Mouse (Mus musculus) CH12.LX (cell line): ENCODE measurements around the gene Adam11. TPM values are rescaled to one million over a fixed set of nuclear protein-coding genes. Genes with fewer than 3 reads are reported as not detected.

Source experiments
- DNase-seq: peaks from one replicate; pipeline ENCODE4 v3.0.0-alpha.2; 2013; ENCODE audit errors: extremely low read depth
- H3K27ac ChIP-seq: 2 replicates; pipeline ENCODE4 v1.5.1; 2012; ENCODE audit warnings: low read depth, mild to moderate bottlenecking, control low read depth, moderate library complexity; ENCODE audit not compliant: insufficient read depth
- H3K27me3 ChIP-seq: replicated peaks from 2 replicates; pipeline ENCODE3; 2012; ENCODE audit warnings: inconsistent platforms
- H3K36me3 ChIP-seq, 2 experiments: replicated peaks in 1 of 2; 2 replicates each; pipeline versions ENCODE3 to v1.6.1; 2012; ENCODE audit warnings: inconsistent platforms in 1 of 2, low read length in 1 of 2, mild to moderate bottlenecking in 1 of 2, mixed read lengths in 1 of 2, moderate library complexity in 1 of 2; ENCODE audit not compliant: control insufficient read depth in 1 of 2, insufficient read depth in 1 of 2
- H3K4me1 ChIP-seq, 2 experiments: 2 replicates each; pipeline ENCODE4 v1.6.1; 2012; ENCODE audit warnings: inconsistent platforms in 1 of 2, moderate library complexity in 1 of 2; ENCODE audit not compliant: insufficient read depth in 2 of 2, control insufficient read depth in 1 of 2
- H3K4me2 ChIP-seq: 2 replicates; pipeline ENCODE4 v1.6.1; 2012; ENCODE audit warnings: low read depth, mild to moderate bottlenecking, control low read depth; ENCODE audit not compliant: poor library complexity, insufficient read depth, severe bottlenecking
- H3K4me3 ChIP-seq, 3 experiments: fragments of 150-350 bp in 1 of 3; sonication (generic) in 1 of 3; replicated peaks in 1 of 3; 2 replicates each; pipeline versions ENCODE3 to v1.5.1; 2011 to 2012; ENCODE audit warnings: low read depth in 2 of 3, low read length in 2 of 3, mild to moderate bottlenecking in 2 of 3, moderate library complexity in 2 of 3, control low read depth in 1 of 3, improper control_type of control experiment in 1 of 3, inconsistent platforms in 1 of 3, mixed read lengths in 1 of 3; ENCODE audit not compliant: poor library complexity in 1 of 3
- H3K79me2 ChIP-seq: replicated peaks from 2 replicates; pipeline ENCODE4 v1.6.1; 2012; ENCODE audit warnings: mild to moderate bottlenecking, moderate library complexity; ENCODE audit not compliant: control insufficient read depth, poor library complexity, insufficient read depth, severe bottlenecking; ENCODE audit errors: extremely low read depth
- H3K9ac ChIP-seq: 2 replicates; pipeline ENCODE4 v1.6.1; 2012; ENCODE audit warnings: low read depth, mild to moderate bottlenecking, control low read depth, moderate library complexity; ENCODE audit not compliant: insufficient read depth
- H3K9me3 ChIP-seq: replicated peaks from 2 replicates; pipeline ENCODE3; 2012; ENCODE audit warnings: low read length, inconsistent platforms, mixed read lengths
- BHLHE40 ChIP-seq: IDR thresholded peaks from 2 replicates; pipeline ENCODE4 v1.6.1; 2011; ENCODE audit warnings: mild to moderate bottlenecking, low read depth, low read length, improper control_type of control experiment
- CTCF ChIP-seq, 2 experiments: IDR thresholded peaks in 1 of 2; conservative IDR thresholded peaks in 1 of 2; 2 replicates each; pipeline ENCODE4 v1.5.1; 2011 to 2012; ENCODE audit warnings: low read depth in 2 of 2, low read length in 2 of 2, improper control_type of control experiment in 1 of 2, inconsistent platforms in 1 of 2, mild to moderate bottlenecking in 1 of 2, moderate library complexity in 1 of 2
- ELF1 ChIP-seq: IDR thresholded peaks from 2 replicates; pipeline ENCODE4 v1.6.1; 2014; ENCODE audit warnings: low read depth, mild to moderate bottlenecking, inconsistent platforms, low read length, improper control_type of control experiment
- EP300 ChIP-seq: IDR thresholded peaks from 2 replicates; pipeline ENCODE4 v1.6.1; 2011; ENCODE audit warnings: low read length, improper control_type of control experiment
- GABPA ChIP-seq: IDR thresholded peaks from 2 replicates; pipeline ENCODE4 v1.6.1; 2012; ENCODE audit warnings: low read depth, low read length, improper control_type of control experiment, inconsistent platforms; ENCODE audit not compliant: insufficient replicate concordance
- JUN ChIP-seq: IDR thresholded peaks from 2 replicates; pipeline ENCODE4 v1.6.1; 2011; ENCODE audit warnings: low read depth, mild to moderate bottlenecking, low read length, improper control_type of control experiment, moderate library complexity; ENCODE audit not compliant: insufficient read depth
- JUND ChIP-seq: conservative IDR thresholded peaks from 2 replicates; pipeline ENCODE4 v1.6.1; 2011; ENCODE audit warnings: low read depth, low read length, improper control_type of control experiment
- MAFK ChIP-seq: IDR thresholded peaks from 2 replicates; pipeline ENCODE4 v1.6.1; 2011; ENCODE audit warnings: low read length, improper control_type of control experiment; ENCODE audit not compliant: insufficient replicate concordance
- MXI1 ChIP-seq: IDR thresholded peaks from 2 replicates; pipeline ENCODE4 v1.6.1; 2011; ENCODE audit warnings: mild to moderate bottlenecking, low read depth, low read length, improper control_type of control experiment
- PAX5 ChIP-seq: IDR thresholded peaks from 2 replicates; pipeline ENCODE4 v1.6.1; 2012; ENCODE audit warnings: low read length, inconsistent platforms, mixed read lengths
- POLR2AphosphoS2 ChIP-seq: IDR thresholded peaks from 2 replicates; pipeline ENCODE4 v1.6.1; 2011; ENCODE audit warnings: low read depth, low read length, improper control_type of control experiment
- RAD21 ChIP-seq: IDR thresholded peaks from 2 replicates; pipeline ENCODE4 v1.6.1; 2011; ENCODE audit warnings: low read depth, mild to moderate bottlenecking, low read length, improper control_type of control experiment, moderate library complexity
- RCOR1 ChIP-seq: conservative IDR thresholded peaks from 2 replicates; pipeline ENCODE4 v1.6.1; 2012; ENCODE audit warnings: low read depth, mild to moderate bottlenecking, inconsistent platforms, low read length, improper control_type of control experiment
- SMC3 ChIP-seq: IDR thresholded peaks from 2 replicates; pipeline ENCODE4 v1.6.1; 2011; ENCODE audit warnings: low read depth, low read length, improper control_type of control experiment
- TCF12 ChIP-seq: IDR thresholded peaks from 2 replicates; pipeline ENCODE4 v1.6.1; 2014; ENCODE audit warnings: low read depth, mild to moderate bottlenecking, inconsistent platforms, low read length, improper control_type of control experiment
- USF1 ChIP-seq: IDR thresholded peaks from 2 replicates; pipeline ENCODE4 v1.6.1; 2014; ENCODE audit warnings: low read depth, mild to moderate bottlenecking, inconsistent platforms, low read length, improper control_type of control experiment
- ZC3H11A ChIP-seq: IDR thresholded peaks from 2 replicates; pipeline ENCODE4 v1.6.1; 2012; ENCODE audit warnings: low read depth, mild to moderate bottlenecking, inconsistent platforms, low read length, improper control_type of control experiment
- ZKSCAN1 ChIP-seq: IDR thresholded peaks from 2 replicates; pipeline ENCODE4 v1.6.1; 2012; ENCODE audit warnings: low read depth, inconsistent platforms, low read length, improper control_type of control experiment, borderline replicate concordance
- ZMIZ1 ChIP-seq: IDR thresholded peaks from 2 replicates; pipeline ENCODE4 v1.6.1; 2012; ENCODE audit warnings: low read depth, mild to moderate bottlenecking, inconsistent platforms, low read length, improper control_type of control experiment
- ZNF384 ChIP-seq: IDR thresholded peaks from 2 replicates; pipeline ENCODE4 v1.6.1; 2012; ENCODE audit warnings: low read depth, low read length, improper control_type of control experiment, inconsistent platforms
- dilution Hi-C: fragments of 300-500 bp; cut with MboI; formaldehyde crosslinking; loops from 2 replicates; pipeline ENCODE4 v1.14.3; 2020; ENCODE audit warnings: low sequenced_read_pairs; ENCODE audit not compliant: extremely low pct_unique_long_range_greater_than_20kb, extremely low pct_ligation_motif_present
- in situ Hi-C: fragments of 300-500 bp; cut with MboI; formaldehyde crosslinking; loops from 3 replicates; pipeline ENCODE4 v1.14.3; 2019; ENCODE audit warnings: low sequenced_read_pairs, low pct_ligation_motif_present, low pct_unique_long_range_greater_than_20kb, mixed read lengths
- polyA plus RNA-seq: library from polyadenylated mRNA; unstranded; fragments of >175 nt; gene quantifications from 2 replicates; pipeline ENCODE4 v1.2.1, GENCODE M21; 2012; ENCODE audit warnings: low read depth; ENCODE audit not compliant: insufficient read length
- total RNA-seq, 2 experiments: library from RNA; depleted of rRNA; stranded (reverse); fragments of 300-350 nt in 1 of 2; fragments of >200 nt in 1 of 2; gene quantifications; 2 replicates each; pipeline ENCODE4 v1.2.3; 2012 to 2014

The Adam11 gene
- total and polyA plus RNA-seq, 3 experiments, result not detected

- no peak for TF ChIP-seq RCOR1
- TF ChIP-seq ZNF384, result no peak
- TF ChIP-seq RAD21, result peak; percentile 83
- no peak for TF ChIP-seq ZKSCAN1
- TF ChIP-seq JUND, result no peak
- peak; percentile 86 to 93 for TF ChIP-seq CTCF (conservative IDR thresholded peaks at IDR 0.05 in 1 of 2, IDR thresholded peaks at IDR 0.05 in 1 of 2; ENCODE audit: low read depth in 2 of 2, low read length in 2 of 2)
- no peak for TF ChIP-seq ZMIZ1
- TF ChIP-seq MAFK, result no peak
- TF ChIP-seq TCF12, result peak; percentile 52; the same call in 1 of the 2 replicates
- no peak for TF ChIP-seq JUN
- TF ChIP-seq SMC3, result peak; percentile 67
- peak; percentile 88 for TF ChIP-seq BHLHE40
Observed at GRCm38 (mm10) chr11:102739278-102739966, 21.8 kb upstream of the Adam11 start (continued).

- Histone ChIP-seq H3K36me3 (no peaks in the 10 kb centered on the region), H3K4me2 (no peak overlapping the region), H3K27ac (no peak overlapping the region), H3K4me1 (peaks cover 4 to 9% of the 10 kb centered on the region in 2 experiments), H3K79me2 (no peaks in the 10 kb centered on the region), H3K4me3 (no peak overlapping the region), H3K27me3 (peaks cover 82% of the 10 kb centered on the region), H3K9me3 (no peaks in the 10 kb centered on the region), H3K9ac (no peak overlapping the region)
- dilution Hi-C loops, result no loop called here
- no peak for DNase-seq
- TF ChIP-seq GABPA (no peak), JUND (no peak), ZC3H11A (no peak), USF1 (no peak), EP300 (no peak), JUN (no peak)
- in situ Hi-C loops, result no loop called here
Observed at GRCm38 (mm10) chr11:102740634-102741033, 20.6 kb upstream of the Adam11 start.

- H3K79me2 ChIP-seq, result no peaks in the 10 kb centered on the region
- no peak for DNase-seq
- H3K36me3 ChIP-seq, result no peaks in the 10 kb centered on the region
- no peak for TF ChIP-seq POLR2AphosphoS2
- no peak for TF ChIP-seq JUN
- TF ChIP-seq MXI1, result no peak
- peak; percentile 7; the same call in 1 of the 2 replicates for TF ChIP-seq ZNF384
- TF ChIP-seq PAX5, result no peak
- no peak for TF ChIP-seq ELF1
- TF ChIP-seq MAFK, result no peak
- no peak overlapping the region for H3K9ac ChIP-seq
- in situ Hi-C loops (no loop called here), dilution Hi-C loops (no loop called here)
- no peaks in the 10 kb centered on the region for H3K9me3 ChIP-seq
- H3K4me3 ChIP-seq, result no peak overlapping the region
- H3K4me2 ChIP-seq, result no peak overlapping the region
- H3K4me1 ChIP-seq, result peaks cover 4 to 9% of the 10 kb centered on the region in 2 experiments
- H3K27me3 ChIP-seq, result peaks cover 75% of the 10 kb centered on the region
- no peak overlapping the region for H3K27ac ChIP-seq
Observed at GRCm38 (mm10) chr11:102741129-102741950, 19.9 kb upstream of the Adam11 start.
